Mouse (Mus musculus) B cell, adult 62 days (primary cell): ENCODE data around the gene B230219D22Rik. TPM values are rescaled to one million over a fixed set of nuclear protein-coding genes. Genes with fewer than 3 reads are reported as not detected.

Source experiments
- total RNA-seq: library from RNA; stranded (reverse); gene quantifications from 4 replicates; pipeline ENCODE4 v1.2.4, GENCODE M21; 2023

B230219D22Rik gene
- 22.3 to 24.8 TPM (median 23.3 TPM) in 4 replicates for total RNA-seq

DNA sequence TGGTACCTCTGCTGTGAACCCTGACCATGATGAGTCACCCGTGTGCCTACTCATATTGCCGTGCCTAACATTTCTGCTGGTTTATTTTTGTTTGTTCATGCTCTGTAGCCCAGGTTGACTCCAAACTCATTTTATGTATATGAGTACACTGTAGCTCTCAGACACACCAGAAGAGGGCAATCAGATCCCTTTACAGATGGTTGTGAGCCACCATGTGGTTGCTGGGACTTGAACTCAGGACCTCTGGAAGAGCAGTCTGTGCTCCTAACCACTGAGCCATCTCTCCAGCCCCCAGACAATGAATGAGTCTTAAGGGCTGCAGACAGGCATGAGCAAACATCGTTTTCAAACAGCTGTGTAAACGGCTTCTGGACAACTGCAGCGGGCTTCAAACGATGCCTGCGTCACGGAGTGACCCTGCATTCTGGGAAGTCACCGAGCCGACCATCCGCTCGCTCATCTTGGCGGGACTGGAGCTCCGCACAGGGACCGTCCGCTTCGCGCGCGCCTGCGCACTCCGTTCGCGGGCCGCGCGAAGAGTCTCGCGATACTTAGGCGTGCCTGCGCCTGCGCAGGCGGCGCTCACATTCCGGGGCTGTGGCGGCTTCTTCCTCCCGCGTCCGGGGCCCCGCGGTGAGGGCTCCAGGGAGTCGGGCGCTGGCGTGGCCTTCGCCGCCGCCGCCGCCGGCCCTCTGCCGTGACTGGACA is at the start of gene B230219D22Rik:
B230219D22Rik (plus strand) TSS at position 590 of the 708 bp plus-strand sequence.

GRCm38 (mm10) chr13:55714501-55715166 is 21.7 kb downstream of the B230219D22Rik start, which contains the start of gene Txndc15:
TSS of gene Txndc15 (plus strand) at chr13:55714650.

DNA sequence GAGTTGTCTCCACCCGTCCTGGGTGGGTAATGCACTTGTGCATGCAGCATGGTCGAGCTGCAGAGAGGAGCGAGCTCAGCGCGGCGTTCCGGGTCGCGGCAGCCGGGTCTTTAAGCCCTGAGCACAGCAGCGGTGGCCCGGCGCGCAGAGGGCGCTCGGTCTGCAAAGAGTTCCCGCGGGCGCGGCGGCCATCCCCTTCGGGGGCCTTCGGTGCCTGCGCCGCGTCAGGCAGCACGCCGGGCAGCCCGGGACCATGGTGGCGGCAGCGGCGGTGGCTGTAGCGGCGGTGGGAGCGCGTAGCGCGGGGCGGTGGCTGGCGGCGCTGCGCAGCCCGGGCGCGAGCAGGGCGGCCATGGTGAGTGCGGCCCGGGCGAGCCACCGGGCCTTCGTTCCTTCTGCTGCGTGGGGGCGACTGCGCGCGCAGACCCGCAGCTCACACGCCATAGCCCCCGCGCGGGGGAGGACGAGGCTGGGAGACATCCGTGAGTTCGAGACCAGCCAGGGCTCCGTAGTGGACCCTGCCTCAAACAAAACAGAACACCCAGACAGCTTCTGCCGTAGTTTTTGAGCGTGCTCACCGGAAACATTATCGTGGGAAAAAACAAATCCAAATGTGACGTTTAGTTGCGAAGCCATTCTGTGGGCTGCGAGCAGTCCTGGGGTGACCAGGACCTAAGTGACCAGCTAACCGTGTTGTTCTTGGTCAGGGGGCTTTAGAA is 34.4 kb downstream of the B230219D22Rik start, which contains the start of gene Pcbd2:
Pcbd2 (plus strand) TSS at position 249 of the 719 bp plus-strand sequence.

Other genes starting within 250 kb of the B230219D22Rik start
- gene Grk6, start 248.1 kb upstream of the B230219D22Rik start, total RNA-seq: 450 to 472 TPM (median 456 TPM) in 4 replicates
- 35.7 to 43.7 TPM (median 39.2 TPM) in 4 replicates for gene Prr7, start 228.9 kb upstream of the B230219D22Rik start, total RNA-seq
- gene Dbn1, start 205.0 kb upstream of the B230219D22Rik start, total RNA-seq: 0.22 to 0.52 TPM (median 0.36 TPM) in 4 replicates
- gene Pdlim7, start 179.4 kb upstream of the B230219D22Rik start, total RNA-seq: 27.3 to 33.8 TPM (median 28.3 TPM) in 4 replicates
- 301 to 339 TPM (median 308 TPM) in 4 replicates for gene Dok3, start 163.8 kb upstream of the B230219D22Rik start, total RNA-seq
- 135 to 141 TPM (median 138 TPM) in 4 replicates for gene Ddx41, start 156.5 kb upstream of the B230219D22Rik start, total RNA-seq
- gene Fam193b, start 122.0 kb upstream of the B230219D22Rik start, total RNA-seq: 147 to 156 TPM (median 152 TPM) in 4 replicates
- 84.0 to 89.7 TPM (median 88.8 TPM) in 4 replicates for gene Tmed9, start 119.4 kb upstream of the B230219D22Rik start, total RNA-seq
- 19.4 to 21.3 TPM (median 21.0 TPM) in 4 replicates for gene B4galt7, start 93.2 kb upstream of the B230219D22Rik start, total RNA-seq
- 18.0 to 23.1 TPM (median 19.1 TPM) in 4 replicates for gene Caml, start 70.1 kb upstream of the B230219D22Rik start, total RNA-seq
- 96.1 to 100.0 TPM (median 99.8 TPM) in 4 replicates for gene Ddx46, start 58.1 kb upstream of the B230219D22Rik start, total RNA-seq
- 13.2 to 15.0 TPM (median 13.9 TPM) in 4 replicates for gene Txndc15, start 21.5 kb downstream of the B230219D22Rik start, total RNA-seq
- 26.1 to 31.5 TPM (median 29.2 TPM) in 4 replicates for gene Pcbd2, start 34.2 kb downstream of the B230219D22Rik start, total RNA-seq
- gene Catsper3, start 91.4 kb downstream of the B230219D22Rik start, total RNA-seq: not detected in 4 replicates
- not detected in 4 replicates for gene Pitx1, start 143.1 kb downstream of the B230219D22Rik start, total RNA-seq